Mouse (Mus musculus): ENCODE data around the gene Pcnx2.

The Pcnx2 gene

DNA sequence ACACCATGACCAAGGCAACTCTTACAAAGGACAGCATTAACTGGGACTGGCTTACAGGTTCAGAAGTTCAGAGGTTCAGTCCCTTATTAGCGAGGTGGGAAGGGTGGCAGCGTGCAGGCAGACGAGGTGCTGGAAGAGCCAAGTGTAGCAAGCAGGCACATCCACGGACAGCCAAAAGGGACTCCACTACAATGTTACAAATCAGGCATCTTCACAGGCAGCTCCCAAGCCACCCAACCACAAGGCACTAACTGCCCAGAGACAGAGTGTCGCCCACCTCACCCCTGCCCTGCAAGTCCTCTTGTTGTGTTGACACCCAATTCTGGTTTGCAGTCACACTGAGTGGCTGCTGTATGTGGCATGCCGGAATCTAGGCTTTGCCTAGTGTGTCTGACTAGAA, 193.7 kb downstream of the Pcnx2 start:
- DNase-seq, result no peak

DNA sequence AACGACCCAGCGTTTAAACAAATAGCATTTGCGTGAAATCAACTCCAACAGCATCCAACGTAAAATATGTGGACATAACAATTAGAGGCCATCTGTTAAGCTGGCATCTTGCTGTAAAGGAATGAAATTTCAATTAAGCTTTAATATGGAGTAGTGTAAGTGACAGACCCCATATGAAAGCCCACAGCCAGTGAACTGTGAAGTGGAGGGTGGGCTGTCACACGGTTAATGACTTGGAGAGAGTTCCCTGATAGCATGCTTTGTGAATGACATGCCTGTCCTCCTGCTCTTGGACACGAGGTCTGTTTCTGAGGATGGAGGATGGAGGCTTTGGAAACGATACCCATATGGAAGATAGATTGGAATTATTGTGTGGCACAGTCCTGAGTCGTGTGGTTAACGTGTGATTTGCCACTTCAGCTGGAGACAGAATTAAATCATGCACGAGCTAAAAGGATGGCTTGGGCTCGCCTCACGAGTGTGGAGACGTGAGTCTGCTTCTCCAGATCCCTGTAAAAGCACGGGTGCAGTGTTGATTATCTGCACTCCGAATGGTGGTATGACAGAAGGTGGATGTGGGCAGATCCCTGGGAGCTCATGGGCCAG, 195.1 kb downstream of the Pcnx2 start:
- DNase-seq, result no peak

Data from kidney, postnatal 36 days (tissue).